Mouse (Mus musculus): ENCODE measurements around the gene D030056L22Rik. TPM values are rescaled to one million over a fixed set of nuclear protein-coding genes. Genes with fewer than 3 reads are reported as not detected.
"Not testable (repeated sequence)": the region's sequence is repeated elsewhere in the genome, so short reads cannot be mapped to it uniquely, and the experiment has no call there.

D030056L22Rik gene
- polyA plus RNA-seq, 1 experiment from 2014 or later: 61.1 TPM

GRCm38 (mm10) chr19:18695552-18695951, 17.4 kb upstream of the D030056L22Rik start:
- H3K27ac ChIP-seq: no peak overlapping the region
- ATAC-seq (ENCODE audit: low FRiP score): no peak
- no peaks in the 10 kb centered on the region for H3K4me1 ChIP-seq (replicated peaks)
- no peak overlapping the region for H3K4me2 ChIP-seq
- peaks cover 18% of the 10 kb centered on the region for H3K36me3 ChIP-seq
- no peaks in the 10 kb centered on the region for H3K27me3 ChIP-seq
- 90% methylated on average over 1 of the region's 1 CpGs for WGBS
- no peaks in the 10 kb centered on the region for H3K9me3 ChIP-seq
- H3K9ac ChIP-seq: no peak overlapping the region
- H3K4me3 ChIP-seq: no peak overlapping the region

GRCm38 (mm10) chr19:18708101-18708500, 4.9 kb upstream of the D030056L22Rik start:
- ATAC-seq (ENCODE audit: low FRiP score): no peak
- Histone ChIP-seq H3K4me2 (no peak overlapping the region), H3K9me3 (no peaks in the 10 kb centered on the region), H3K9ac (no peak overlapping the region), H3K4me3 (no peak overlapping the region), H3K4me1 (replicated peaks) (peaks cover 5% of the 10 kb centered on the region; the same call in 1 of the 2 replicates), H3K36me3 (no peaks in the 10 kb centered on the region), H3K27ac (no peak overlapping the region), H3K27me3 (no peaks in the 10 kb centered on the region)

GRCm38 (mm10) chr19:18710903-18711302, 2.1 kb upstream of the D030056L22Rik start:
- Histone ChIP-seq H3K9me3 (no peaks in the 10 kb centered on the region), H3K36me3 (no peaks in the 10 kb centered on the region), H3K9ac (no peak overlapping the region), H3K27me3 (no peaks in the 10 kb centered on the region), H3K27ac (no peak overlapping the region), H3K4me1 (replicated peaks) (peaks cover 24% of the 10 kb centered on the region), H3K4me2 (no peak overlapping the region), H3K4me3 (no peak overlapping the region)
- ATAC-seq (ENCODE audit: low FRiP score): no peak
- WGBS: 51% methylated on average over 6 of the region's 6 CpGs

- no peak overlapping the region for H3K4me3 ChIP-seq
- 95% methylated on average over 9 of the region's 9 CpGs for WGBS
- no peak overlapping the region for H3K27ac ChIP-seq
- H3K36me3 ChIP-seq: no peaks in the 10 kb centered on the region
- peaks cover 24% of the 10 kb centered on the region for H3K4me1 ChIP-seq (replicated peaks)
- H3K4me2 ChIP-seq: no peak overlapping the region
- H3K9ac ChIP-seq: no peak overlapping the region
- no peaks in the 10 kb centered on the region for H3K9me3 ChIP-seq
- no peak for ATAC-seq (ENCODE audit: low FRiP score)
- no peaks in the 10 kb centered on the region for H3K27me3 ChIP-seq
Observed at GRCm38 (mm10) chr19:18711589-18711988, 1.4 kb upstream of the D030056L22Rik start.

- Histone ChIP-seq H3K36me3 (no peaks in the 10 kb centered on the region), H3K4me3 (peak overlapping the region; percentile 88), H3K9ac (peak overlapping the region; percentile 84), H3K9me3 (no peaks in the 10 kb centered on the region), H3K27ac (peak overlapping the region; percentile 96), H3K27me3 (no peaks in the 10 kb centered on the region), H3K4me1 (replicated peaks) (peaks cover 24% of the 10 kb centered on the region), H3K4me2 (peak overlapping the region; percentile 92)
- 60% methylated on average over 16 of the region's 16 CpGs for WGBS
- no peak for ATAC-seq (ENCODE audit: low FRiP score)
Observed at GRCm38 (mm10) chr19:18712153-18712865, 684 bp upstream of the D030056L22Rik start.

GRCm38 (mm10) chr19:18713357-18713756, 364 bp downstream of the D030056L22Rik start:
- not testable (repeated sequence) for H3K27me3 ChIP-seq, H3K9me3 ChIP-seq, H3K36me3 ChIP-seq
- peak overlapping the region; percentile 92 for H3K4me2 ChIP-seq
- peak overlapping the region; percentile 96 for H3K27ac ChIP-seq
- ATAC-seq (ENCODE audit: low FRiP score): peak; percentile 79
- WGBS: 0% methylated on average over 46 of the region's 46 CpGs
- peak overlapping the region; percentile 88 for H3K4me3 ChIP-seq
- peaks cover 24% of the 10 kb centered on the region for H3K4me1 ChIP-seq (replicated peaks)
- H3K9ac ChIP-seq: peak overlapping the region; percentile 84

- Histone ChIP-seq H3K27me3 (no peaks in the 10 kb centered on the region), H3K27ac (no peak overlapping the region), H3K4me2 (no peak overlapping the region), H3K4me3 (no peak overlapping the region), H3K9ac (no peak overlapping the region), H3K9me3 (no peaks in the 10 kb centered on the region), H3K4me1 (replicated peaks) (peaks cover 24% of the 10 kb centered on the region), H3K36me3 (peaks cover 10% of the 10 kb centered on the region; the same call in 1 of the 2 replicates)
- 35% methylated on average over 1 of the region's 1 CpGs for WGBS
- ATAC-seq (ENCODE audit: low FRiP score): no peak
Observed at GRCm38 (mm10) chr19:18716374-18716773, 3.4 kb downstream of the D030056L22Rik start.

GRCm38 (mm10) chr19:18720337-18720736, 7.3 kb downstream of the D030056L22Rik start:
- ATAC-seq (ENCODE audit: low FRiP score): no peak
- Histone ChIP-seq H3K36me3 (peaks cover 10% of the 10 kb centered on the region; the same call in 1 of the 2 replicates), H3K4me3 (no peak overlapping the region), H3K9me3 (no peaks in the 10 kb centered on the region), H3K27ac (no peak overlapping the region), H3K27me3 (no peaks in the 10 kb centered on the region), H3K9ac (no peak overlapping the region), H3K4me1 (replicated peaks) (peaks cover 3% of the 10 kb centered on the region), H3K4me2 (no peak overlapping the region)
- WGBS: 92% methylated on average over 3 of the region's 3 CpGs

- H3K27me3 ChIP-seq: no peaks in the 10 kb centered on the region
- ATAC-seq (ENCODE audit: low FRiP score): no peak
- H3K9me3 ChIP-seq: no peaks in the 10 kb centered on the region
- no peak overlapping the region for H3K4me2 ChIP-seq
- no peaks in the 10 kb centered on the region for H3K36me3 ChIP-seq
- H3K4me3 ChIP-seq: no peak overlapping the region
- H3K27ac ChIP-seq: no peak overlapping the region
- no peak overlapping the region for H3K9ac ChIP-seq
- no peaks in the 10 kb centered on the region for H3K4me1 ChIP-seq (replicated peaks)
- 86% methylated on average over 2 of the region's 2 CpGs for WGBS
Observed at GRCm38 (mm10) chr19:18725186-18725585, 12.2 kb downstream of the D030056L22Rik start.

- Histone ChIP-seq H3K27ac (no peak overlapping the region), H3K9me3 (no peaks in the 10 kb centered on the region), H3K27me3 (no peaks in the 10 kb centered on the region), H3K4me1 (replicated peaks) (no peaks in the 10 kb centered on the region), H3K9ac (no peak overlapping the region), H3K4me3 (no peak overlapping the region), H3K36me3 (no peaks in the 10 kb centered on the region), H3K4me2 (no peak overlapping the region)
- WGBS: 83% methylated on average over 7 of the region's 7 CpGs
- no peak for ATAC-seq (ENCODE audit: low FRiP score)
Observed at GRCm38 (mm10) chr19:18730255-18730654, 17.3 kb downstream of the D030056L22Rik start.

- no peak overlapping the region for H3K4me2 ChIP-seq
- H3K4me1 ChIP-seq (replicated peaks): no peaks in the 10 kb centered on the region
- no peaks in the 10 kb centered on the region for H3K36me3 ChIP-seq
Observed at GRCm38 (mm10) chr19:18731077-18731476, 18.1 kb downstream of the D030056L22Rik start.

GRCm38 (mm10) chr19:18735901-18736300, 22.9 kb downstream of the D030056L22Rik start:
- H3K4me3 ChIP-seq: no peak overlapping the region
- H3K4me1 ChIP-seq (replicated peaks): no peaks in the 10 kb centered on the region
- no peaks in the 10 kb centered on the region for H3K36me3 ChIP-seq
- 95% methylated on average over 4 of the region's 4 CpGs for WGBS
- H3K27me3 ChIP-seq: no peaks in the 10 kb centered on the region
- ATAC-seq (ENCODE audit: low FRiP score): no peak
- no peak overlapping the region for H3K9ac ChIP-seq
- H3K9me3 ChIP-seq: no peaks in the 10 kb centered on the region
- H3K4me2 ChIP-seq: no peak overlapping the region
- H3K27ac ChIP-seq: no peak overlapping the region

More at GRCm38 (mm10) chr19:18731077-18731476, 18.1 kb downstream of the D030056L22Rik start:
- Histone ChIP-seq H3K27me3 (no peaks in the 10 kb centered on the region), H3K9me3 (no peaks in the 10 kb centered on the region), H3K4me3 (no peak overlapping the region), H3K9ac (no peak overlapping the region), H3K27ac (no peak overlapping the region)
- WGBS: 65% methylated on average over 7 of the region's 7 CpGs
- ATAC-seq (ENCODE audit: low FRiP score): no peak

GRCm38 (mm10) chr19:18739146-18739545, 26.2 kb downstream of the D030056L22Rik start:
- Histone ChIP-seq H3K9me3 (no peaks in the 10 kb centered on the region), H3K4me3 (no peak overlapping the region), H3K36me3 (no peaks in the 10 kb centered on the region), H3K27ac (no peak overlapping the region), H3K9ac (no peak overlapping the region), H3K4me2 (no peak overlapping the region), H3K27me3 (no peaks in the 10 kb centered on the region), H3K4me1 (replicated peaks) (no peaks in the 10 kb centered on the region)
- WGBS: 90% methylated on average over 7 of the region's 7 CpGs
- no peak for ATAC-seq (ENCODE audit: low FRiP score)
